Mouse (Mus musculus) liver, adult 2 months (tissue): ENCODE data around the gene 1700016H13Rik.

Experiments used
- CTCF ChIP-seq: fragments of 200-500 bp; IDR thresholded peaks from 2 replicates; pipeline ENCODE4 v1.5.1; 2011; ENCODE audit warnings: low read depth, low read length, control low read depth
- POLR2A ChIP-seq: fragments of 200-500 bp; IDR thresholded peaks from 2 replicates; pipeline ENCODE4 v1.6.1; 2011; ENCODE audit warnings: low read length, control low read depth; ENCODE audit not compliant: insufficient read depth; ENCODE audit errors: extremely low read depth

GRCm38 (mm10) chr5:103654225-103654624 is 1.6 kb downstream of the 1700016H13Rik start:
- TF ChIP-seq CTCF, result peak; percentile 57
- TF ChIP-seq POLR2A, result no peak
